Mouse (Mus musculus) forebrain, embryonic 16.5 days (tissue): ENCODE measurements at regions not wholly inside any gene's neighbourhood (a gene's known extent, or its start where the extent isn't known, plus 50 kb on each side); places are given as distances from the start of the nearest gene placed in this dataset.

Experiments used
- ATAC-seq: fragments of 200-750 bp; cut with Nextera tagmentation; 2 replicates; pipeline ENCODE4 v1.8.0; 2017; ENCODE audit warnings: mild to moderate bottlenecking, moderate library complexity
- H3K27ac ChIP-seq: fragments of 300-500 bp; sonication (generic); 2 replicates; pipeline ENCODE4 v1.5.1; 2014; ENCODE audit warnings: low read length, control low read depth
- H3K27me3 ChIP-seq: fragments of 300-500 bp; sonication (generic); replicated peaks from 2 replicates; pipeline ENCODE4 v1.6.1; 2014; ENCODE audit warnings: low read length; ENCODE audit not compliant: control insufficient read depth, insufficient read depth
- H3K36me3 ChIP-seq: fragments of 300-500 bp; sonication (generic); 2 replicates; pipeline ENCODE4 v1.6.1; 2014; ENCODE audit not compliant: control insufficient read depth, insufficient read depth
- H3K4me1 ChIP-seq: fragments of 300-500 bp; sonication (generic); replicated peaks from 2 replicates; pipeline ENCODE4 v1.6.1; 2014; ENCODE audit warnings: low read length; ENCODE audit not compliant: control insufficient read depth, insufficient read depth
- H3K4me2 ChIP-seq: fragments of 300-500 bp; sonication (generic); 2 replicates; pipeline ENCODE4 v1.6.1; 2014; ENCODE audit warnings: mild to moderate bottlenecking, low read length, control low read depth
- H3K4me3 ChIP-seq: fragments of 300-500 bp; sonication (generic); replicated peaks from 2 replicates; pipeline ENCODE4 v1.5.1; 2014; ENCODE audit warnings: mild to moderate bottlenecking, low read length, control low read depth
- H3K9ac ChIP-seq: fragments of 300-500 bp; sonication (generic); replicated peaks from 2 replicates; pipeline ENCODE4 v1.6.1; 2014; ENCODE audit warnings: low read depth, low read length, control low read depth
- H3K9me3 ChIP-seq: fragments of 300-500 bp; sonication (generic); 2 replicates; pipeline ENCODE4 v1.6.1; 2016; ENCODE audit warnings: low read length; ENCODE audit not compliant: control insufficient read depth
- WGBS: fragments of 180-500 bp; shearing (Covaris S2); extraction: QIAGEN DNeasy Blood & Tissue Kit; methylation state at CpG from one replicate; pipeline ENCODE4 v1.1.7; 2014; 5-methylcytosine and 5-hydroxymethylcytosine counted together

DNA sequence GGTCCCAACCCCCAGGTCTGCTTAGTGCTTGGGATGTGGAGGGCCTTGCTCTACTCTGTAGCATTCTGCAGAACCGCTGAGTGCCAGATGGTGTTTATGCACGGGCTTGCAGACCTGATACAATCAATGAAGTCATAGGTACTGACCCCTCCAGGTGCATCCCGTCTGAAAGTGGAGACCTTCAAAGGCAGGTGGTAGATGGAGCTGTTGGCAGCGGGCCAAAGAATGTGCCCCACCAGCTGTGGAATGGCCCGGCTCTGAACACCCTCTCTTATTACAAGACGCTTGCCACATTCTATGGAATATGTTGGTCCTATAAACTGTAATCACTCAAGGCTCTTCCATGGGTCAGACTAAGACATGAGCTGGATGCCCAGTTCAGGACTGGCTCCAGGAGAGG, 183.5 kb downstream of the Thbs2 start:
- Histone ChIP-seq H3K36me3 (no peaks in the 10 kb centered on the region), H3K27me3 (no peaks in the 10 kb centered on the region), H3K9me3 (no peaks in the 10 kb centered on the region), H3K4me2 (no peak overlapping the region), H3K27ac (no peak overlapping the region), H3K4me1 (no peaks in the 10 kb centered on the region), H3K9ac (no peak overlapping the region), H3K4me3 (no peak overlapping the region)
- no peak for ATAC-seq
- 65% methylated on average over 6 of the region's 6 CpGs for WGBS

DNA sequence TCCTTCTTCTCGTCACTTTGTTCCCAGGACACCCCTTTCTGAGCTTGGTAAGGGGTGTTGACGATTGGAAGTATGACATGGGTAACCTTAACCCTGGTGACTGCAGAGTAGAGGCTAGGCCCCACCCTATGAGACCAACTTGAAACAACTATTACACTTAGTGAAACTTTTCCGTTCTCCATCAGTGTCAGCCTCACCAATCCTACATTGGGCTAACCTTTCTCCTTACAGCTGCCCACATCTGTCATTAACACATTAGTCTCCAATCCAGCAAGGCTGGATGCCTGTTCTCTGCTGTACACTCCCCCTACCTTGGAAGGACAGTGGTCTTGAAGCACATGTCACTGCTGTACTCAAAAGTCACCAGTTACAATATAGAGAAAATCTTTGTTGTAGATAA, 186.9 kb downstream of the Thbs2 start:
- Histone ChIP-seq H3K36me3 (no peaks in the 10 kb centered on the region), H3K9me3 (no peaks in the 10 kb centered on the region), H3K4me2 (no peak overlapping the region), H3K4me1 (no peaks in the 10 kb centered on the region), H3K27me3 (no peaks in the 10 kb centered on the region), H3K4me3 (no peak overlapping the region), H3K27ac (no peak overlapping the region), H3K9ac (no peak overlapping the region)
- 91% methylated on average over 3 of the region's 3 CpGs for WGBS
- no peak for ATAC-seq

DNA sequence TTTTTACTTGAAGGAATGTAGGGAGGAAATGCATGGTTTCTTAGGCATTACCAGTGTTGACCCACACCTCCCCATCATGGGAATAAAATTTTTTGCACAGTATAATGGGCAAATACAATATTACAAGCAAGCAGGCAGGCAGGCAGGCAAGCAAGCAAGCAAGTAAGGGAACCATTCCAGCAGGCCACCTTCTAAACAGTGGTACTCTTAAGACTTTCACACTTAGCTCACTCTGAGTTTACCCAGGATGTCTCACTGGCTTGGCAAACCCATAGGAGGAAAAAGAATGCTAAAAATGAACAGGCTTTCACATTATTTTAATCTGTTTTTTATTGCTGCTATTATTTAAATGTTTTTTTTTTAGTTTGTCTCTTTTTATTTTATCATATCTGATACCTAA, 187.9 kb downstream of the Thbs2 start:
- Histone ChIP-seq H3K4me1 (no peaks in the 10 kb centered on the region), H3K36me3 (no peaks in the 10 kb centered on the region), H3K27ac (no peak overlapping the region), H3K27me3 (no peaks in the 10 kb centered on the region), H3K9ac (no peak overlapping the region), H3K4me2 (no peak overlapping the region), H3K4me3 (no peak overlapping the region), H3K9me3 (no peaks in the 10 kb centered on the region)
- no peak for ATAC-seq

DNA sequence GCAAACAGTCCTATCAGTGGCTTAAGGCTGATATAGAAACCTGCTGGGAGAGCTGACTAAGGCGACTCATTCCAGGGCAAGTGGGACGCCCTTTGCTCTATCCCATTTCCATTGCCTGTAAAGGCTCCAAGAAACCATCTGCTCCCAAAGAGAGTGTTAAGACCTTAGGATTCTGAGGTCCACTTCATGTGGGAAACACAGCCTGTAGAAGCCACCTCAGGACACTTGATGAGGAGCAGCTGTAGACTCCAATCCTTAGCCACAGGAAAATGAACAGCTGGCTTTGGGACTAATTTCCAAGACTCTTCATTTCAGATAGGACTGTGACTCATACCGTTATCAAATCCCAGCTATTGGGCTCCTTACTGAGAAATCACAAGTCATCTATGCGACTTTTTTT, 188.6 kb downstream of the Thbs2 start:
- 90% methylated on average over 4 of the region's 4 CpGs for WGBS
- Histone ChIP-seq H3K27me3 (no peaks in the 10 kb centered on the region), H3K27ac (no peak overlapping the region), H3K9ac (no peak overlapping the region), H3K4me3 (no peak overlapping the region), H3K4me2 (no peak overlapping the region), H3K9me3 (no peaks in the 10 kb centered on the region), H3K4me1 (no peaks in the 10 kb centered on the region), H3K36me3 (no peaks in the 10 kb centered on the region)
- no peak for ATAC-seq

DNA sequence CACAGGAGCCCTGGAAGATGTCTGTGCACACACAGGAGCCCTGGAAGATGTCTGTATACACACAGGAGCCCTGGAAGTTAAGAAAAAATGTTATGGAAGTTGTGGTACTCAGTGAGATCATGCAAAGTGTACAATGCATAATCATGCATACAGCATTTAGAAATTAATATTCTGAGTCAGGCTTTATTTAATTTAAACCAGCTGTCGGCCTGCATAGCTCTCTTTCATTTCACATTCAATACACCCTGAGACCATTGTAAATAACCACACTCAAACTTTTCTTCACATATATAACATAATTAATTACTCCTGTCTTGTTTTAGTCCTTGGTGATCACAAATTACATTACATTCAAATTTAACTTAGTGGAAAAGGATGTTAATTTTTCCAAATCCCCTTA, 190.4 kb downstream of the Thbs2 start:
- Histone ChIP-seq H3K9me3 (no peaks in the 10 kb centered on the region), H3K36me3 (no peaks in the 10 kb centered on the region), H3K4me3 (no peak overlapping the region), H3K27me3 (no peaks in the 10 kb centered on the region), H3K9ac (no peak overlapping the region), H3K27ac (no peak overlapping the region), H3K4me1 (no peaks in the 10 kb centered on the region), H3K4me2 (no peak overlapping the region)
- ATAC-seq, result no peak
- WGBS, result 87% methylated on average over 1 of the region's 1 CpGs

DNA sequence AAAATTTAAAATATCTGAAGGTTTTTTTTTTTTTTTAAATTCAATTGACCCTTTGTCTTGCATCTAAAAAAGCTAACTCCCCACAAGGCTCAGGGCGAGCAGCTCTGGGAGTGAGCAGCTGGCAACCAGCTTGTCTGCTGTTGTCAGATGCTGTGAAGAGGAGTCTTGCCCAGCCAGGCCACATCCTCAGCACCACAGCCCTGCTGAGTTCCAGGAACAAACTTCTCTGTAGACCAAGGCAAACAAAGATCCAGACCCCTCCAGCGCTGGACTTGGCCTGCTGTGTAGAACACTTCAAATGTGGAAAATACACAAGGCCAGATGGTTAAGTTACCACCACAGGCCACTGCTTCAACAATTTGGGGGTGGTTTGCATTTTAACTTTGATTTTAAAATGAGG, 192.7 kb downstream of the Thbs2 start:
- Histone ChIP-seq H3K9ac (no peak overlapping the region), H3K4me3 (no peak overlapping the region), H3K36me3 (no peaks in the 10 kb centered on the region), H3K4me2 (no peak overlapping the region), H3K9me3 (no peaks in the 10 kb centered on the region), H3K27ac (no peak overlapping the region), H3K27me3 (no peaks in the 10 kb centered on the region), H3K4me1 (no peaks in the 10 kb centered on the region)
- 84% methylated on average over 2 of the region's 2 CpGs for WGBS
- no peak for ATAC-seq

DNA sequence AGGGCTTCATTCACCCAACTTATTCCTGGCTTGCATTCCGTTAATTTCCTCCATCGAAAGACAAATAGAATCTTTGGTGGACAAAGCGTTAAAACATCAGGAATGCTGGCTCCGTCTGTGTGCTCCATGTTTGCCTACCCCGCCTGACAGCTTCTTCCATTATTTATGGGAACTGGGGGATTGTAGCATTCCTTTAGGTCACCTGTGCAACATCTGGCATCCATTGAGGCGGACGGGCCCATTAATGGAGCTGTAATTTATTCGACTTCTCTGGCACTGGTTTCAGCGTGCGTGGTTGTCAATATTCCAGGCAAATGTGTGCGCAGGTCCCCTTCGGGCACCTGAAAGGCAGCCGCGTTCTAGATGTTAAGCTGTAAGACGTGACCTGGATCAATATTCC, 196.9 kb downstream of the Thbs2 start:
- no peak overlapping the region for H3K27ac ChIP-seq
- H3K4me3 ChIP-seq, result no peak overlapping the region
- no peaks in the 10 kb centered on the region for H3K9me3 ChIP-seq
- no peak for ATAC-seq
- no peaks in the 10 kb centered on the region for H3K36me3 ChIP-seq
- WGBS, result 88% methylated on average over 15 of the region's 15 CpGs
- H3K4me1 ChIP-seq, result no peaks in the 10 kb centered on the region
- H3K9ac ChIP-seq, result no peak overlapping the region
- no peak overlapping the region for H3K4me2 ChIP-seq
- no peaks in the 10 kb centered on the region for H3K27me3 ChIP-seq

DNA sequence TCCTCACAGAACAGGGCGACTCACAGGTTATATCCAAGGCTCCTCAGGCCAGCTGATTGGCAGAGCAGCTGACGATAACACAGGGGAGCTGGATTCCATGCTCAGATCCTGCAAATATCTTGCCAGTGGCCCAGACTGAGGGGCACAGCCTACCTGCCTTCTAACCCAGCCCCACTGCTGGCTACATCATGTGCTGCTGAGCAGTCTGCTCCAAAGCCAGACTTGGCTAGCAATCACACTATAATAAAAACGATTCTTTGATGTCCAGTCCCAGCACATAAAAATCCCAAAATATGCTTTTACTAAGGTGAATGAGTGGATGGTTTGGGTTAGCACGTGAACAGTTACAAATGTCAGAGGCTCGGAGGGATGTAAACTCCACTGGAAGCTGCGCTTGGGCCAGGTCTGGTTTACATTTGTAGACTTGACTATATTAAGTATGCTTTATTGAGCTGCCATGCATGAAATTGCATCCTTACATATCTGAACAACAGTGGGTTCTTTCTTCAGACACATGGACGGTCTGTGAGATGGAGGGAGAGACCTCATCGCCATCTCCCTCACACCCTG, 200.2 kb downstream of the Thbs2 start:
- no peak overlapping the region for H3K4me3 ChIP-seq

DNA sequence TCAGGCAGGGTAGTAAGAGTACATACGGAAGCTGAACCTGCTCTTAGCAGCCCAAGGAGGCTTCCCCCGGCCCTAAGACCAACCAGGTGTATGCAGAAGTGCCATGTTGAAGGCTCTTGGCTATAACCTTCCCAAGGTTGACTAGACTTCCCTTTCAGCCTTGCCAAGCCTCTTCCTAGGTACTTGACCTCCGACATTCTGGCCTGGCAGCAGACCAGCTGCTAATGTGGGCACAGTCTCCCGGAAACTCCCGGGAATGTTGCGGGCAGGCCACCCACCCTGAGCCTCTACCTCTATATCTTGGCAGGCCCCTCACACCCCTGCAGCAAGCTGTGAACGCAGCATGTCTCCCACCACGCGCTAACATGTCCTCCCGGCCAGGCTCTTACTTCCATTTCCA, 201.1 kb downstream of the Thbs2 start:
- H3K27ac ChIP-seq, result no peak overlapping the region
- H3K27me3 ChIP-seq, result no peaks in the 10 kb centered on the region
- no peaks in the 10 kb centered on the region for H3K9me3 ChIP-seq
- no peaks in the 10 kb centered on the region for H3K4me1 ChIP-seq
- no peak overlapping the region for H3K4me3 ChIP-seq
- no peak overlapping the region for H3K4me2 ChIP-seq
- no peaks in the 10 kb centered on the region for H3K36me3 ChIP-seq
- no peak for ATAC-seq
- 84% methylated on average over 10 of the region's 10 CpGs for WGBS
- no peak overlapping the region for H3K9ac ChIP-seq

More for the DNA sequence above, 200.2 kb downstream of the Thbs2 start:
- Histone ChIP-seq H3K9ac (no peak overlapping the region), H3K27ac (no peak overlapping the region), H3K9me3 (no peaks in the 10 kb centered on the region), H3K4me2 (no peak overlapping the region), H3K36me3 (no peaks in the 10 kb centered on the region), H3K4me1 (no peaks in the 10 kb centered on the region), H3K27me3 (no peaks in the 10 kb centered on the region)
- no peak for ATAC-seq
- WGBS, result 88% methylated on average over 8 of the region's 8 CpGs

DNA sequence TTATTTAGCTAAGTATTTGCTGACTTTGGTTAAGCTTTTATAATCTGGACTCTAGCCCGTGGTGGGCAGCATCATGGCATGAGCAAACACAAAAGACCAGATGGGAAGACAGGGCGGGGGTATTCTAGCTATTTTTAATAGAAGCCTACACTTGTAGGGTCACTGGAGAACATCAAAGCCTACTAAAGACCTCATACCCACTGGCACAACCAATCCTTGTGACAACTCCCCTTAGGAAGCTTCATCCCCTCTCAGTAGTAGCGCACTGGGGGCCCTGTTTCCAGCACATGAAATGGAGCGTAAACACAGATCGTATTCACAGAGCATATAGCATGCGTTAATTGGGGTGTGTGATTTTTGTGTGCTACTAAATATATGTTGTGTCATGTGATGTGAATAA, 202.4 kb downstream of the Smoc2 start:
- Histone ChIP-seq H3K4me2 (no peak overlapping the region), H3K27me3 (no peaks in the 10 kb centered on the region), H3K36me3 (no peaks in the 10 kb centered on the region), H3K9me3 (no peaks in the 10 kb centered on the region), H3K27ac (no peak overlapping the region), H3K9ac (no peak overlapping the region), H3K4me3 (no peak overlapping the region), H3K4me1 (no peaks in the 10 kb centered on the region)
- WGBS, result 68% methylated on average over 6 of the region's 6 CpGs
- no peak for ATAC-seq
